Mouse (Mus musculus): ENCODE results near the gene Kti12.

The Kti12 gene

DNA sequence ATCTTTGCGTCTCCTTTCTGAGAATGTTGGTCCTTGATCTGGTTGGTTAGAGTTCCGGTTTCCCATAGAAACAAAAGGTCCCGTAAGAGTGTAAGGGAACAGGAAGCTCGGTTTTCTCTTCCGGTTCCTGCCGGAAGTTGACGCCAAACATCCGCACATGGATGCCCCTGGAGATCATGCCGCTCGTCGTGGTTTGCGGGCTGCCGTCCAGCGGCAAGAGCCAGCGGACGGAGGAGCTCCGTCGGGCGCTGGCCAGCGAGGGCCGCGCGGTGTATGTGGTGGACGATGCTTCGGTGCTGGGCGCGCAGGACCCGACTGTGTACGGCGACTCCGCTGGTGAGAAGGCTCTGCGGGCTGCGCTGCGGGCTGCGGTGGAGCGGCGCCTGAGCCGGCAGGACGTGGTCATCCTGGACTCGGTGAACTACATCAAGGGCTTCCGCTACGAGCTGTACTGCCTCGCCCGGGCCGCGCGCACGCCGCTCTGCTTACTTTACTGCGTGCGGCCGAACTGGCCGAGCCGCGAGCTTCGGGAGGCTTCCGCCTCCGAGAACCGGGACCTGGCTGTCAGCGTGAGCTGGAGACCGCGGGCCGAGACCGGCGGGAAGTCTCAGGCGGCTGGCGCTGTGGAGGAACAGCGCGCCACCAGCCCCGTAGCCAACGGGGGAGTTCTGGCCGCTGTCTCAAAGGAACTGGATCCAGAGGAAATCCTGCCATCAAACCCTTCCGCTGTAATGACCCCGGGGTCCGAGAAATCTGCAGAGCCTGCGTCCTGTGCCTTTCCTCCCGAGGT, at the start of gene Kti12:
Gene Kti12 (plus strand): TSS at position 71 of the 790 bp plus-strand sequence.
- DNase-seq = peak; percentile 85 to 87

DNA sequence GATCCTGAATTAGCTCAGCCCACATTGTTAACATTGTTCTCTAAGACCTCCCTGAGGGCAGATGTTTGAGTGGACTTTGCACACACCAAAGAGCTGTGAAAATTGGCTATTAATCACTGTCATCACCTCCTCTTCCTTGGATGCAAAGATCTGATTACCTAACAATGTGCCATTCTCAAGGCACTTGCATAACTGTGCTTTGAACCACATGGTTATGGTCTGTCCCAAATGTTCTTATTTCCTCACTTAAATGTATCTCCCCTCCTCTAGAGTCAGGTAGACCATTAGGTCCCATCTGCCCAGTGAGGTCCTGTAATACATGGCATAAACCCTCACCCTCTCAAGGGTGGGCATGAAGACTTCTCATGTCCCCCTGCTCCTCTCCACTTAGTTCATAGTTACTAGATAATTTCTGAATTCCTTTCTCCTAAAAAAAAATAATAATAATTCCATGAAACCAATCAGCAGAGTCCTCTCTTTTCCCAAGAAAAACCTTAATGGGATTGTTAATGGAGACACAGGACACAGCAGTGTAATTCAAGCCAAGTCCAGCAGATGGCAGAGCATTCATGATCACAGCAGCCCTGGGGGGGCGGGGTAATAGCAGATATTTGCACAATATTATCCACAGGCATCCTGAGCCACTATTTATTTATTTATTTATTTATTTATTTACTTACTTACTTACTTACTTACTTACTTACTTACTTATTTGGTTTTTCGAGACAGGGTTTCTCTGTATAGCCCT, 49.3 kb upstream of the Kti12 start:
- peak; percentile 80 for DNase-seq

DNA sequence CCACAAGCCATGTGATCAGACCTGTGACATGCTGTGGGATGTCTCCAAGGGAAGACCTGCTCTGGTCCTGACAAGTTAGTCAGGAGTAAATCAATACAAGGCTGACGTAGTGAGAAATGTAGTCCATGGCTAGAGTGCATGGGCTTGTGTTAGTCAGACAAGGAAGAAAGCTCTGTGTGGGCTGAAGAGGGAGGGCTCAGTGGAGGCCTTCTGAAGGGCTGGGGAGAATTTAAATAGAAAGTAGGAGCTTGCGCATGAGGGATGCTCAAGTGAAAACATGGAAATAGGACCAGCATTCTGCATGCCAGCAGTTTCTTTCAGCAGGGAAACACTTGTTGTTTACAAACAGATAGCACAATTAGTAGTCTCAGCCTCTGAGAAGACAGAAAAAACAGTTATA, 44.0 kb upstream of the Kti12 start:
- no peak for DNase-seq

DNA sequence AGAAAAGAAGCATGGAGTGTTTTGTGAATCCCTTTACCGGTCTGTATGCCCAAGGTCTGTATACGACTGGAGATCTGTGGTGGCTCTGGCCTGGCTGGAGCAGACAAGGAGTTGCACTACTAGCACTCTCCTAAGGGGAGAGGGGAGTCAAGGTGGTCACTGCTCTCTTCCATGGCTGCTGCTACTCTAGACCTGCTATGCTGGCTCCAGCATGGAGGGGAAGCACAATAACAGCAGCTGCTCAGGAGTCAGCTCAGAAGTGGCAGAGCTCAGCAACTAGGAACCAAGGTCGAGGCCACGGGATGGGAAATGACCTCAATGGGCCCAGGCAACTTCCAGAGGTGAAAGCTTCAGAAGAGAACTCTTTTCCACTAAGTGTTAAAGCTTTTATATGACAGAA, 36.4 kb upstream of the Kti12 start:
- DNase-seq = no peak

DNA sequence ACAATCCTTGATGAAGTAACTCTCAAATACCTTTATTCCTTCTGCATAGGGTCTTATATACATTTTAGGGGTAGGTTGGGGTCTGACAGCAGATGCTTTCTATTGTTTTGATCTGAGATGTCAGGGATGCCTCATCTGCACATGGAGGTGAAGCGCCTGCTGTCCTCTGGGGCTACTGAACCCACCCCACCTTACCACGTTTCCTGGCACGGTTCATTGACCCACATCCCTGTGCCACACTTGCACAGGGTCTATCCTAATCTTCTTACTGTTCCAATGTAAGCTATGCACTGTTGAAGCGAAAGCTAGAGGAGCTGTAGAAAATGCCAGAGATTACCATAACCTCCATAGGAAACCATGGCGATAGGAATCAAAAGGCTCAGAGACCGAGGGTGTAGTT, 36.0 kb upstream of the Kti12 start:
- DNase-seq = no peak

DNA sequence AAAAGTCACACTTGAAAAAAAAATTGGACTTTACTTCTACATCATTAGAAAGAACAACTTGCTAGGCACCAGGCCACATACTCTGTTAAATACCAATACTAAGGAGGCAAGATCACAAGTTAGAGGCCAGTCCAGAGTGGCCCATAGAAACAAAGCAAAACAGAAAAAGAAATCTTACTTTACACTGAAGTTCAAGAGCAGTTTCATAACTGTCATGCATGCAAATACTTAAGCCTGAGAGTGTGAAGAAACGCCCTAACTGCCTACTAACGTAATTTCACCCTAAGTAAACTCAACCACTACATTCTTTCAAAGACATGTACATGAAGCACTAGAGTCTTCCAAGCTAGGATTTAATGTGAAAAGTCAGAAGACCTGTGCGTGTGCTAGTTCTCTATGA, 21.9 kb upstream of the Kti12 start:
- DNase-seq = no peak

DNA sequence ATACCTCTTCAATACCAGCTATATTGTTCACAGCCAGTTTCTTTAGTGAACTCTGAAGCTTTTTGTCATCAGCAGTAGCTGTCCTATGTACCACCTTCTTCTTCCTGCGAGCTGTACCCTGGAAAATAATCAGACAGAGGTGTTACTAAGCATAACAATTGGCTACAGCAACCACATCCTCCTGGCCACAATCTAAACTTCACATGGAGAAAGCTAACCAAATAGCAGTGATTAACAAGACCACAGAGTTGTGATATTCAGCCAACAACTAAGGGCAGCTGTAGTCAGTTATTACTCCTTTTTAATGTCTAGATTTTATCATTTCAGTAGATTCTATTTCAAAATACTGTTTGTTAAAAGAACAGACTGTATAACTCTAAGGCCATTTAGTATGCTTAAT, 21.5 kb upstream of the Kti12 start:
- no peak for DNase-seq

DNA sequence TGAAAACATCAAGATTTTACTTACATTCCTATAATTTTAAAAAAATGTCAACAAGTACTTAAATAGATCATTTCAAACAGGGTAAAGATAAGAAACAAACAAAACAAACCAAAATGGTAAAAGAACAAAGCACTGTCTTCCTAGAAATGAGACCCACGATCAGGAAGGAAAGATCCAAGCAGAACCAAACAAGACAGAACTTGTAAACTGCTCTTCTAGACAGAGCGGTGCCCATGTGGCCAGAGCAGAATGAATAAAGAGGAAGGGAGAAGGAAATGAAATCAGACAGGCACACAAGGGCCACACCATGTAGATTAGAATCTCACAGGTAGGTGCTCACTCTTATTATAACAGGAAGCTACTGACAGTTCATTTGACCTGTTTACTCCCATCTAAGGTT, 20.9 kb upstream of the Kti12 start:
- no peak for DNase-seq

DNA sequence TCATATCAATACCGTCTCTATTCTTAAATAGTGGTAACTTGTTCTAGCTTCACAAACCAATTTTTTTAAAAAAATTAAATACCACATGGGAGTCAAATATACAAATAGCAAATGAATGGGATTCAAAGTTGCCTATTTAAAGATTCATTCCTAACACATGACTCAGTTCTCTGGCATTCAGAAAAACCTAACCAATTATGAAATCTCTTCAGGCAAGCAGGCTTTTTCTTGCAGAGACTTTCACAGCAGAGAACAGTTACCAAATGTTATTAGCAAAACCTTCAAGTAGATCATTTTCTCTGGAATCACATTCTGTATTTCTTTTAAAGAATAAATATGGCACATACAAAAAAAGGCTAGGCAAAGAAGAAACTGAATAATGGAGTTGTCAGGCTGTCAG, 16.9 kb upstream of the Kti12 start:
- no peak for DNase-seq

DNA sequence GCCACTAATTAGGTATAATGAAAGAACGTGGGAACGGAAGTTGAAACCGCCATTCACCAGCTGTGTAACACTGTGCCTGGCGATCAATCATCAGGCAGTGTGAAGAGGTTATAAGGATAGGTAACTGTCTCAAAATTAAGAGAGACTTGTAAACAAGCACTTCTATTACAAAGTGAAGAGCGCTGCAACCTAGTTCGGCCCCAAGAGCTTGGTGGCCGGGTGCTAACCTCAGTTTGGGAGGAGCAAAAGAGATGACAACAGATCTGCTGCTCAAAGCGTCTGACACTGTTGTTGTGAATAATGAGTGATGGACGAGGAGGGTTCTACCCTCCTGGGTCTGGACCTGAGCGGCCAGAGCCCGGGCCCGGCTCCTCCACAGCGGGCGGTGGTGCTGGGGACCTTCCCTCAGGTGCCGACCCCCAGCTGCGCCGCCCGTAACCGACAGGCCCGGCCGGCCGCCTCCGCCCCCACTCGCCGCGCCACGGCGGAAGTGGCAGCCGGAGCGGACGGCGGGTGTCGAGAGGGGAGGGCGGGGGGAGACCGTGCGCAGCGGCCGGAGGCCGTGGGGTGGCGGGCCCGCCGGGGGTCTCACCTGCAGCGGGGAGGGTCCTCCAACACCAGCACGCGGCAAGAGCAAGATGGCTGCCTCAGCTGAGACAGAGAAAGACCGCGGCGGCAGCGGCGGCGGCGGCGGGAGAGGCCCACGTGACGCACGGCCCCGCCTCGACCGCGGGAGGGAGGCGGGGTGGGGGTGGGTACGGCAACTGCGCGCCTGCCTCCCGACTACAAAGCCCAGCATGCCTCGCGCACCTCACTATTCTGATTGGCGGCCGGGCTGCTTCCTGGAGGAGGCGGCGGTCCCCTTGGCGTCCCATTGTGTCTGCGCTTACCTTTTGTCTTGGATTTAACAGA, 14.4 kb upstream of the Kti12 start, which contains the start of gene Btf3l4:
Gene Btf3l4 (minus strand): TSS at position 699 of the 912 bp plus-strand sequence.
- DNase-seq = peak; percentile 92 to 94

DNA sequence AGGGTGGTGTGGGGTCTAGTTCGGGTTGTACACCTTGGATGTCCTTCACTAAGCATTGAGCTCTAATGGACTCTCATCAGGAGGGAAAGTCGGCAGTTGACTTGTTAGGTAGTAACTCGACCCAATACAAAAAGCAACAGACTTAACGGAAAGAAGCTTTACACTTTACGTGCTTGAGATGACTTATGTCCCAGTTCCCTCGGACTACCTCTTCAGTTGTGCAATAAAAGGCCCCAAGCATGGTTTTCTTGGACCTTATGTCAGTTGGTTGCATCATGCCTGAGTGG, 13.8 kb upstream of the Kti12 start:
- no peak for DNase-seq

DNA sequence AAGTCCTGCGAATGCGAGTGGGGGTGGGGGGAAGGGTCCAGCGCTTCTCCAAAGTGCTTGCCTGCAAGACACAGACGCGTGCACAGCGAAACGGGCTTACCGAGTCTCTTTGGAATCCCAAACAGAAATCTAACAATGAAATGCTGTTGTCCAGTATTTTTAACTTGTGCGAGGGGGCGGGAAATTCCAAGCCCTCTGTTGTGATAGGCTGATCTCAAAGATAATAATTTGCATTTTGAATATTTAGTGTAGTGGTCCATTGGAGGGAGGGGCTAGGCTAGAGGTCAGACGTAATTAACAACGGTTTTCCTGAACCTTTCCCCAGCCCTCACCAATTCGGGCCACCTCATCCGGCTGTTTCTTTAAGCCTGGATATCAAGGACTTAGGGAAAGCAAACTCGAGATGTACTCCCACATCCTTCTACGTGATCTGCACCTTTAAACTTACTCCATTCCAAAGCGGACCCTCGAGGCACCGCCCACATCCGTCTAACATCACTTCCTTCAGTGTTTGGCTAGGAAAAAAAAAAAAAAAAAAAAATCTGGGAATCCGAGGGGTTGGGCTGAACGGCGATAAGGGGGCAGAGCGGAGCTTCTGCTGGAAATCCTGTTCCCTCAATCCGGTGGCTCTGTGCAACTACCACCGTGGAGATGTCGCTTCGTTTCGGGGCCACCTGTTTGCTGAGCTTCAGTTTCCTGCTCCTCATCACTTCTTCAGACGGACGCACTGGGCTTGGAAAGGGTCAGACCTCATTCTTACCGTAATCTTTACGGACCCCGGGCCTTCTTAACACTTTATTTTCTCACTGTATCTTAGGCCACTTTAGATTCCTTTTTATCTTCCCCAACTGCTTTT, 13.2 kb upstream of the Kti12 start, which contains the start of gene Txndc12:
Gene Txndc12 (plus strand): TSS at position 487 of the 856 bp plus-strand sequence.
- peak; percentile 82 to 89 for DNase-seq

DNA sequence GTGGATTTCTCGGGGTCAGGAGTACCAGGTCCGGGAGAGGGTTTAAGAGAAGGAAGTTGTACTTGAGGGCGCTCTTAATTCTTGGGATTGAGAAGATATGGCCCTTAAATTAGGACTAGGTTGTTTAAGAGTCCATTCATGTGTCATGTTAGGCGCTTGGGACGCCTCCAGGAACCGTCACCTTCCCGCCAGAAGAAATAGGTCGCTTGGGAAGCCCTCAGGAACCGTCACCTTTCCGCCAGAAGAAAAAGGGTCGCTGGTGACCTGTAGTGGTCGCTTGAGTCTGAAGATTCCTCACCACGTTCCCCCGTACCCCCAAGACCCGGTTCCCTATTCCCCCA, 12.6 kb upstream of the Kti12 start:
- peak; percentile 22 to 46 for DNase-seq

DNA sequence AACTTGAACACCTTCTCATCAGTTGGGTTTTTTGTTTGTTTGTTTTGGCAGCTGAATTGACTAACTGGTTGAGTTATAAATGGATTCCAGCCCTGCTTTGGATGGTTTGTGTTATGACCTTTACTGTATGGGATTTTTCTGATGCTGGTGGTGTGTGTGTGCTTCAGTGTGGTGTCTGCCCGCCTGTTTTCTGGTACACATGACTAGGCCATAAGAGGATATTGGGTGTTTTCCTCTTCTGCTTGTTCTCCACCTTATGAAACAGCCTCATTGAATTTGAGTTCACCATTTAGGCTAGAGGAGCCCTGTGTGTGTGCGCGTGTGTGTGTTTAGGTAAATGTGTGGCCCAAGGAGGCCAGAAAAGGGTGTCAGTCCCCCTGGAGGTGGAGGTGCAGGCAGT, 12.1 kb upstream of the Kti12 start:
- DNase-seq = no peak

DNA sequence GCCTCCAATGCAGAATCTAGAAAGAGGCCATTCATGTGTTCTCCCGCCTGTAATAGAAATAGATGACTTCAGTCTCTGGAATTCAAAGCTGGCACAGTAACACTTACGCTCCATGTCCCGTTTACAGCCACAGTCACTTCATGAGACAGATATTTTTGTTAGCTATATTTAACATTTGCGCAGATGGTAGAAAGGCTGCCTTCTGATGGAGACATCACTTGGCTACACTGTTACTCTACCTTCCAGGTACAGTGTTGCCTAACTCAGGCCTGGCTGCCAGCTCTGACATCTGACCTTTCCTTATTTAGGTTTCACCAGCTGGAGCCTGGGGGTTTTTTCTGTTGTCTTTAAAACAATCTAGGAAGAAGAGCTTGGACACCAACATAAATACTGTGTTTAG, 9.6 kb upstream of the Kti12 start:
- DNase-seq = peak; percentile 54 to 65

DNA sequence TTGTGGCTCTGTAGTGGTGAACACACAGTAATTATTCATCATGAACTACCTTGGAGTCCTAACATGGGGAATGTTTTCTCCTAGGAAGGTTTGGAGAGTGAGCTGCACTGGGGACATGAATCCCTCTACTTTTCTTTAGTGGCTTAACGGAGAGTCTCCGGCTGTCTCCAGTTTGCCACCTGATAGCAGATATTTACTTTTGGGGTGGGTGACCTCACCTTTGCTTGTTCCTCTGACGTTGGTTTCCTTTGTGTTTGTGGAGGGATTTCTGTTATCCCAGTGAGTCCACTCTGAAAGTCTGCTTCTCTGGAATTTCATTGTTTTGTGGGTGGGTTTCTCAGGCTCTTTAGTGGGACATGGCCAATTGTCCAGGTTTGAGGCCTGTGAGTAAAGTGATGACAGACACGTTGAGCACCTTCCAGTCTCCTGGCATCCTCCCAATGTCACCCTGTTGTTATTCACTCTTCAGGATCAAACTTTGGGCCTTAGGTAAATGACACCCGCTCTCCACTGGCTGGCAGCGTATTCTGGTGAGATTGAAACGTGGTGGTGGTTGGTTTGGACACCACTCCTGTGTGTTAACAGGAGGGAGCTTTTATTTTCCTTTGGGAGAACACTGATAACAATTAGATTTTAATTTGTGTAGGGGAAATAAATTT, 5.5 kb upstream of the Kti12 start:
- no peak for DNase-seq

DNA sequence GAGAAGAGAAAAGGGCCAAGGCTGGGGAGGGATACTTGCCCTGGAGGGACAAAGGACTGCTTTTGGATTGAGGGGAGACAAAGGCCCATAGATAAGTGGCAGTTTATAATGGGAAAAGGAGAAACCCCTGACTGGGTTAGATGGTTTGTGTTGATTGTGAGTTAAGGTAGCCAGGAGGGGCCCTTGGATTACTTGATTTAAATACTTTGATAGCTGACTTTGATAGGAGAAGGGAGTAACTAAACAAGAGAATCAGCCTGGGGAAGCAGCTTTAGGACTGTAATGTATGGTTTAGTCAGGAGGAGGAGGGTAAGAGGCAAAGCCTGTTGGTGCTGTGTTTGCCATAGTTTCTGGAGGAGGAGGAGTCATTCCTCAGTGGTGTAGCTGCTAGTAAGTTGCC, 4.2 kb upstream of the Kti12 start:
- DNase-seq = no peak

DNA sequence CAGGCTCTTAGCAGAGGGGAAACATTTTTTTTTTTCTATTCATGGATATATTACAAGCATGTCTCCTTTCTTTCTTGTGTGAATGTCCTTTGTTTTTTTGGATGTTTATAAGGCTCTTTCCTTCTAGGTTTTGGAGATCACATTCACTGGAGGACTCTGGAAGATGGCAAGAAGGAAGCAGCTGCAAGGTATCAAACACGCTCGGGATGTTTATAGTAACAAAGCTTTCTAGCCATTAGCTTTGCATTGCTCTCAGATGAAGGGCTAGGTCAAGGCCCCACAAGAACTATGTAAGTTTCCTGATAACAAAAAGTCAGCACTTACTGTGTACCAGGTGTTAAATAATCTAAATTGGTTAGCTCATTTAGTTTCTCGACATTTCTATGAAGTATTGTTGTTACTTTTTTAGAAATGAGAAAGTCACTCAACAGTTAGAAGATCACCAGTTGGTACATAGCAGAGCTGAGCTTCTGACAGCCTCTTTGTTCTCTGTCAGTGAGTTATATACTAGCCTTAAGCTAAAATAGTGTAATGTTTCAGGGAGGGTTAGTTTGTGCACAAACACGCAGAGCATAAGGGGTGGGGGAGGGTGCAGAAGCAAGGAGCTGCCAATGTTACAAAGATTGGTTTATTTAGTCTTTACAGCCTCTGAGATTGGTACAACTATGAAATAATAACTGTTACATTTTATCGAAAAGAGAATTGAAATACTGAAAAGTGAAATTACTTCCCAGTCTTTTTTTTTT, 1.6 kb upstream of the Kti12 start:
- DNase-seq = no peak

DNA sequence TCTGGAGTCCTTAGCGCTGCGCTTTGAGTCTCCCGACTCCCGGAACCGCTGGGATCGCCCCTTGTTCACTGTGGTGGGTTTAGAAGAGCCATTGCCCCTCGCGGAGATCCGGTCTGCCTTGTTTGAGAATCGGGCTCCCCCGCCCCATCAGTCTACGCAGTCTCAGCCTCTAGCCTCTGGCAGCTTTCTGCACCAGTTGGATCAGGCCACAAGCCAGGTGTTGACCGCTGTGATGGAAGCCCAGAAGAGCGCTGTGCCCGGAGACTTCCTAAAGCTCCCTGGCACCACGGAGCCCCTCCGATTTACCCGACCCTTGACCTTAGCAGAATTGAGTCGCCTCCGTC, 892 bp downstream of the Kti12 start, which contains the start of gene A730015C16Rik:
Gene A730015C16Rik (minus strand): TSS at position 115 of the 344 bp plus-strand sequence.
- peak in 1 of 2 experiments; percentile 23 for DNase-seq

DNA sequence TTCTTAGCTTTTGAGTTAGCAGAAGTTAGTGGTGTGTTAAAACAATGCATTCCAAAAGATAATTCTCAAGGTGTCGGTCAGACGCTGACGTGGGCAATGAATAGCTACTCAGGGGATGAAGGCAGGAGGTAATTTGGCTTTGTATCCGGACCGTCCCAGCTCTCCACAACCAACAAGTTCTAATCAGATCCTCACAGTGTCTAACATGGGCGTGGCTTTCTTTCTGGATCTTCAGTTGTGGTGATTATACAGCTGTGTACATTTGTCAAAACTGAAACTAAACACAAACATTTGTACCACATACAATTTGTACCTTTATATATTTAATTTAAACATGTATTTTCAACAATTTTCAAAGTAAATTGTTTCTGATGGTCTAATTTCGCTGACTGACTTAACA, 19.2 kb downstream of the Kti12 start:
- no peak for DNase-seq

DNA sequence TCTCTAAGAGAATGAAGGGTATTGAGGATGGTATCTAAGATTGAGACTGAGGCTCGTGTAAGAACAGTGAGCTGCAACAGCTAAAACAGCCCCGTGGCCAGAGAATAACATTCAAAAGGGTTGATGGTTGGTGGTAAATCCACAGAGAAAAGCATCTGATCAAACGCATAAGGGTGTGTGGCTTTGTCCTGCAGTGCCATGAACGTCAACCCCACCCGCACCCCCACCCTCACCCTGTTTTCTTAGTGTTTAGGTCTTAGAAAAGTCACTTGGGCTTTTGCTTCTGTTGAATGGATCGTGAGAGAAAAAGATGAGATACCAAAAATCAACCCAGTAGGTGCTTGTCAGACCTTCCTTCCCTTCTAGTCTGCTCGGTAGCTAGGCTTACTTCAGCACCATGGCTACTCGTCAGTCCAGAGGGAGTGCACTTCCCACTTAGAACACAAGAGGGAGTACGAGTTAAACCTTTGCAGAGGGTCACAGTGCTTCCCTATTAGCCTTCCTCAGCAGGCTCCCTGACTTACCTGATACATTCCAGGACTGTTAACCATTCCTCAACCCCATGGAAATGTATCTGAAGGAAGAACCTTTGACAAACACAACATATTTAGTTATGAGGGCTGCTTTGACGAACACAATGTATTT, 22.3 kb downstream of the Kti12 start:
- DNase-seq = peak; percentile 87 to 90

All from cerebellum, adult 18-20 months (tissue).